Mouse (Mus musculus) myocyte (in vitro differentiated cells): Measurements from ENCODE around the gene Fbxw4.

Experiments used
- CEBPB ChIP-seq: IDR thresholded peaks from 2 replicates; pipeline ENCODE4 v1.6.1; 2011; ENCODE audit warnings: mild to moderate bottlenecking, moderate library complexity; ENCODE audit not compliant: poor library complexity, insufficient read depth, severe bottlenecking
- MAX ChIP-seq: IDR thresholded peaks from one replicate; pipeline ENCODE4 v1.6.1; 2011; ENCODE audit warnings: low read depth, mild to moderate bottlenecking, control low read depth
- MYOD1 ChIP-seq, 3 experiments: IDR thresholded peaks; one replicate each; pipeline ENCODE4 v1.6.1; 2011; ENCODE audit warnings: control low read depth in 2 of 3, low read depth in 2 of 3, mild to moderate bottlenecking in 2 of 3, moderate library complexity in 1 of 3; ENCODE audit not compliant: insufficient read length in 2 of 3, control insufficient read depth in 1 of 3
- MYOG ChIP-seq, 3 experiments: IDR thresholded peaks; one replicate each; pipeline ENCODE4 v1.6.1; 2011; ENCODE audit warnings: control low read depth in 2 of 3, low read depth in 2 of 3, mild to moderate bottlenecking in 2 of 3; ENCODE audit not compliant: insufficient read length in 2 of 3, control insufficient read depth in 1 of 3, insufficient read depth in 1 of 3
- POLR2A ChIP-seq: IDR thresholded peaks from one replicate; pipeline ENCODE4 v1.6.1; 2011; ENCODE audit warnings: low read depth, mild to moderate bottlenecking, control low read depth, moderate library complexity; ENCODE audit not compliant: insufficient read length
- POLR2AphosphoS2 ChIP-seq: IDR thresholded peaks from one replicate; pipeline ENCODE4 v1.6.1; 2011; ENCODE audit warnings: low read depth, control low read depth; ENCODE audit not compliant: insufficient read length
- REST ChIP-seq: IDR thresholded peaks from one replicate; pipeline ENCODE4 v1.6.1; 2011; ENCODE audit warnings: mild to moderate bottlenecking, control low read depth, moderate library complexity; ENCODE audit not compliant: insufficient read depth, insufficient read length
- TCF12 ChIP-seq: IDR thresholded peaks from one replicate; pipeline ENCODE4 v1.6.1; 2011; ENCODE audit warnings: mild to moderate bottlenecking, control low read depth; ENCODE audit not compliant: poor library complexity, insufficient read depth, severe bottlenecking
- TCF3 ChIP-seq: IDR thresholded peaks from one replicate; pipeline ENCODE4 v1.6.1; 2011; ENCODE audit warnings: low read depth, control low read depth; ENCODE audit not compliant: insufficient read length
- USF1 ChIP-seq: IDR thresholded peaks from one replicate; pipeline ENCODE4 v1.6.1; 2011; ENCODE audit warnings: low read depth, mild to moderate bottlenecking, control low read depth, moderate library complexity

GRCm38 (mm10) chr19:45596019-45596418 lies 64.1 kb downstream of the Fbxw4 start:
- TF ChIP-seq POLR2A (no peak), MYOG (IDR thresholded peaks at IDR 0.05; ENCODE audit: control insufficient read depth in 1 of 3, insufficient read depth in 1 of 3, insufficient read length in 2 of 3, low read depth in 2 of 3) (peak in 1 of 3 experiments; percentile 4), POLR2AphosphoS2 (no peak), USF1 (no peak), MAX (no peak), MYOD1 (IDR thresholded peaks at IDR 0.05; ENCODE audit: control insufficient read depth in 1 of 3, insufficient read length in 2 of 3, low read depth in 2 of 3) (no peak), REST (no peak), CEBPB (no peak), TCF3 (no peak), TCF12 (no peak)
